Mouse (Mus musculus) MEL (cell line): ENCODE results near the gene Ttll6. TPM values are rescaled to one million over a fixed set of nuclear protein-coding genes. Genes with fewer than 3 reads are reported as not detected.
A peak's percentile ranks its signal among the peaks of the same experiment; 100 is the strongest.
"Not testable (repeated sequence)": the region's sequence is repeated elsewhere in the genome, so short reads cannot be mapped to it uniquely, and the experiment has no call there.

Source experiments
- DNase-seq: peaks from one replicate; pipeline ENCODE4 v3.0.0; 2011; ENCODE audit warnings: low read depth, low spot score
- H3K27ac ChIP-seq: 2 replicates; pipeline ENCODE4 v1.5.1; 2012; ENCODE audit warnings: low read depth, mild to moderate bottlenecking, control low read depth, low read length, moderate library complexity; ENCODE audit not compliant: control insufficient read depth
- H3K27me3 ChIP-seq, 2 experiments: fragments of 150-350 bp in 1 of 2; sonication (generic) in 1 of 2; 2 replicates each; pipeline ENCODE4 v1.6.1; 2012; ENCODE audit warnings: low read length in 2 of 2, mild to moderate bottlenecking in 2 of 2, improper control_type of control experiment in 1 of 2, moderate library complexity in 1 of 2; ENCODE audit not compliant: insufficient read depth in 2 of 2, control insufficient read depth in 1 of 2
- H3K36me3 ChIP-seq, 2 experiments: 2 replicates each; pipeline ENCODE4 v1.6.1; 2012 to 2014; ENCODE audit warnings: low read length in 2 of 2, improper control_type of control experiment in 1 of 2, inconsistent platforms in 1 of 2, mild to moderate bottlenecking in 1 of 2; ENCODE audit not compliant: insufficient read depth in 2 of 2, control insufficient read depth in 1 of 2
- H3K4me1 ChIP-seq, 2 experiments: fragments of 150-350 bp in 1 of 2; sonication (generic) in 1 of 2; 2 replicates each; pipeline ENCODE4 v1.6.1; 2012; ENCODE audit warnings: low read length in 2 of 2, improper control_type of control experiment in 1 of 2, mild to moderate bottlenecking in 1 of 2; ENCODE audit not compliant: insufficient read depth in 2 of 2, control insufficient read depth in 1 of 2
- H3K4me3 ChIP-seq, 2 experiments: fragments of 150-350 bp in 1 of 2; sonication (generic) in 1 of 2; 2 replicates each; pipeline ENCODE4 v1.5.1; 2012; ENCODE audit warnings: low read depth in 2 of 2, low read length in 2 of 2, mild to moderate bottlenecking in 2 of 2, moderate library complexity in 2 of 2, control low read depth in 1 of 2, improper control_type of control experiment in 1 of 2; ENCODE audit not compliant: control insufficient read depth in 1 of 2, insufficient read depth in 1 of 2
- H3K79me2 ChIP-seq: 2 replicates; pipeline ENCODE4 v1.6.1; 2012; ENCODE audit warnings: mild to moderate bottlenecking, low read length, moderate library complexity; ENCODE audit not compliant: control insufficient read depth, poor library complexity, insufficient read depth
- H3K9ac ChIP-seq: 2 replicates; pipeline ENCODE4 v1.6.1; 2012; ENCODE audit warnings: low read depth, mild to moderate bottlenecking, control low read depth, low read length, moderate library complexity; ENCODE audit not compliant: control insufficient read depth, poor library complexity, severe bottlenecking
- H3K9me3 ChIP-seq: fragments of 150-350 bp; sonication (generic); replicated peaks from 2 replicates; pipeline ENCODE4 v1.6.1; 2012; ENCODE audit warnings: mild to moderate bottlenecking, low read length, improper control_type of control experiment, moderate library complexity; ENCODE audit not compliant: insufficient read depth
- BHLHE40 ChIP-seq: IDR thresholded peaks from 2 replicates; pipeline ENCODE4 v1.6.1; 2012; ENCODE audit warnings: low read depth, mild to moderate bottlenecking, inconsistent platforms, low read length, improper control_type of control experiment, borderline replicate concordance
- CHD1 ChIP-seq: IDR thresholded peaks from 2 replicates; pipeline ENCODE4 v1.6.1; 2012; ENCODE audit warnings: low read depth, mild to moderate bottlenecking, inconsistent platforms, low read length, improper control_type of control experiment
- CHD2 ChIP-seq: IDR thresholded peaks from 2 replicates; pipeline ENCODE4 v1.6.1; 2011; ENCODE audit warnings: low read length, improper control_type of control experiment
- CTCF ChIP-seq, 3 experiments: IDR thresholded peaks in 2 of 3; conservative IDR thresholded peaks in 1 of 3; 2 replicates each; pipeline ENCODE4 v1.5.1; 2011 to 2012; ENCODE audit warnings: low read length in 3 of 3, low read depth in 2 of 3, mild to moderate bottlenecking in 2 of 3, improper control_type of control experiment in 1 of 3, inconsistent platforms in 1 of 3, mixed read lengths in 1 of 3, moderate library complexity in 1 of 3; ENCODE audit not compliant: control insufficient read depth in 1 of 3, insufficient read depth in 1 of 3, poor library complexity in 1 of 3, severe bottlenecking in 1 of 3
- GATA1 ChIP-seq: IDR thresholded peaks from 2 replicates; pipeline ENCODE4 v1.6.1; 2011; ENCODE audit warnings: low read depth, low read length, improper control_type of control experiment
- JUND ChIP-seq: IDR thresholded peaks from 2 replicates; pipeline ENCODE4 v1.6.1; 2011; ENCODE audit warnings: low read depth, mild to moderate bottlenecking, improper control_type of control experiment, low read length
- MAFK ChIP-seq: IDR thresholded peaks from 2 replicates; pipeline ENCODE4 v1.6.1; 2011; ENCODE audit warnings: low read depth, mild to moderate bottlenecking, low read length, improper control_type of control experiment, borderline replicate concordance
- MEF2A ChIP-seq: IDR thresholded peaks from 2 replicates; pipeline ENCODE4 v1.6.1; 2014; ENCODE audit warnings: low read depth, mild to moderate bottlenecking, inconsistent platforms, low read length, improper control_type of control experiment; ENCODE audit not compliant: poor library complexity, insufficient replicate concordance, severe bottlenecking; ENCODE audit errors: extremely low read depth
- MYB ChIP-seq: IDR thresholded peaks from 2 replicates; pipeline ENCODE4 v1.6.1; 2011; ENCODE audit warnings: mild to moderate bottlenecking, low read depth, low read length, improper control_type of control experiment
- NELFE ChIP-seq: IDR thresholded peaks from 2 replicates; pipeline ENCODE4 v1.6.1; 2011; ENCODE audit warnings: low read depth, low read length, improper control_type of control experiment
- RCOR1 ChIP-seq: IDR thresholded peaks from 2 replicates; pipeline ENCODE4 v1.6.1; 2012; ENCODE audit warnings: low read depth, mild to moderate bottlenecking, inconsistent platforms, low read length, improper control_type of control experiment
- TBP ChIP-seq: IDR thresholded peaks from 2 replicates; pipeline ENCODE4 v1.8.0; 2011; ENCODE audit warnings: low read depth, low read length, improper control_type of control experiment
- ZC3H11A ChIP-seq: IDR thresholded peaks from 2 replicates; pipeline ENCODE4 v1.6.1; 2012; ENCODE audit warnings: low read depth, mild to moderate bottlenecking, inconsistent platforms, low read length, improper control_type of control experiment
- ZNF384 ChIP-seq: IDR thresholded peaks from 2 replicates; pipeline ENCODE4 v1.6.1; 2012; ENCODE audit warnings: low read depth, mild to moderate bottlenecking, inconsistent platforms, low read length, improper control_type of control experiment
- polyA plus RNA-seq, 2 experiments: library from polyadenylated mRNA; stranded (reverse) in 1 of 2; unstranded in 1 of 2; fragments of >175 nt in 1 of 2; fragments of >200 nt in 1 of 2; gene quantifications; 2 replicates each; pipeline versions ENCODE4 v1.2.1 to v1.2.4; 2012; ENCODE audit warnings: low replicate concordance in 2 of 2, low read depth in 1 of 2; ENCODE audit not compliant: insufficient read length in 2 of 2, insufficient read depth in 1 of 2, missing spikeins in 1 of 2
- total RNA-seq: library from RNA; depleted of rRNA; stranded (reverse); fragments of 300-350 nt; gene quantifications from 2 replicates; pipeline ENCODE4 v1.2.3, GENCODE M21; 2012

The Ttll6 gene
- total and polyA plus RNA-seq, 3 experiments, result 0.03 TPM; not detected in 2

DNA sequence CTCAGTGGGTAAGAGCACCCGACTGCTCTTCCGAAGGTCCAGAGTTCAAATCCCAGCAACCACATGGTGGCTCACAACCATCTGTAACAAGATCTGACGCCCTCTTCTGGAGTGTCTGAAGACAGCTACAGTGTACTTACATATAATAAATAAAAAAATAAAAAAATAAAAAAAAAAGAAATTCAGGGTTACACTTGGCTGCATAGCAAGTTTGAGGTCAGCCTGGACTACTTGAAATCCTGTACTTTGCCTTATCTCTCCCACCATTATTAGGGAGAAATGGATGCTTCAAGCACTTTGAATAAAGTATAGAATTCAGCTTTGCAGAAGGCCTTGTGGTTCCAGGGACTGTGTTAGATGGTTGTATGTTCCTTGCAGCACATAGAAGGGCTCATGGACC, 16.7 kb upstream of the Ttll6 start:
- H3K27ac ChIP-seq, H3K9me3 ChIP-seq, H3K9ac ChIP-seq, H3K79me2 ChIP-seq, H3K36me3 ChIP-seq: not testable (repeated sequence)
- DNase-seq, result peak; percentile 47
- peaks cover 6 to 13% of the 10 kb centered on the region in 2 experiments for H3K27me3 ChIP-seq
- TF ChIP-seq ZNF384, result peak; percentile 71
- TF ChIP-seq TBP, result peak; percentile 63; the same call in 1 of the 2 replicates
- TF ChIP-seq, all 39 proteins: peak for 2; not testable (repeated sequence) for 37
- not testable (repeated sequence) for H3K4me3 ChIP-seq, H3K4me1 ChIP-seq

DNA sequence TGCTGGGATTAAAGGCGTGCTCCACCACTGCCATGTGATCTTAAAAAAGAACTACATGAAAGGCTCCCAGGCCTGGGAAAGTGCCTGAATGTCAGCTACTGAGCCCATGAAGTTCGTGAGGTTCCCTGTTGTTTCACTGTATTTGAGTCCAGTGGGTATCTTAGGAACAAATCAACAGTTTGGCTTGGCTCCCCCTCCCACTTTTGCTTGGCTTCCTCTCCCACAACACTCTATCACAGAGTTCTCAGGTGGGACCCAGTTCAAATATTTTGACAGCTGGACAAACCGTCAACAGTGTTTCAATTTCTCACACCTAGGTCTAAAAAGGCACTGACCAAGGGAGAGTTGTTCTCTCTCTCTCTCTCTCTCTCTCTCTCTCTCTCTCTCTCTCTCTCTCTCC, 14.2 kb upstream of the Ttll6 start:
- H3K79me2 ChIP-seq, result no peaks in the 10 kb centered on the region
- no peak for DNase-seq
- no peak overlapping the region for H3K27ac ChIP-seq
- no peak overlapping the region for H3K9ac ChIP-seq
- H3K27me3 ChIP-seq, result peaks cover 13 to 22% of the 10 kb centered on the region in 2 experiments
- H3K9me3 ChIP-seq, result no peaks in the 10 kb centered on the region
- H3K4me1 ChIP-seq, result peaks cover 0 to 3% of the 10 kb centered on the region in 2 experiments; a peak in 1 of 4 replicates
- H3K4me3 ChIP-seq, result no peak overlapping the region
- H3K36me3 ChIP-seq, result peaks cover 0 to 2% of the 10 kb centered on the region in 2 experiments; a peak in 2 of 4 replicates
- TF ChIP-seq JUND (no peak), CHD2 (no peak), CTCF (IDR thresholded peaks at IDR 0.05 in 2 of 3, conservative IDR thresholded peaks at IDR 0.05 in 1 of 3; ENCODE audit: control insufficient read depth in 1 of 3, insufficient read depth in 1 of 3, low read depth in 2 of 3, low read length in 3 of 3, poor library complexity in 1 of 3, severe bottlenecking in 1 of 3) (no peak), RCOR1 (no peak), TBP (no peak), MYB (no peak), MEF2A (no peak), GATA1 (no peak), BHLHE40 (no peak), ZC3H11A (no peak), CHD1 (no peak), NELFE (no peak), MAFK (no peak)

DNA sequence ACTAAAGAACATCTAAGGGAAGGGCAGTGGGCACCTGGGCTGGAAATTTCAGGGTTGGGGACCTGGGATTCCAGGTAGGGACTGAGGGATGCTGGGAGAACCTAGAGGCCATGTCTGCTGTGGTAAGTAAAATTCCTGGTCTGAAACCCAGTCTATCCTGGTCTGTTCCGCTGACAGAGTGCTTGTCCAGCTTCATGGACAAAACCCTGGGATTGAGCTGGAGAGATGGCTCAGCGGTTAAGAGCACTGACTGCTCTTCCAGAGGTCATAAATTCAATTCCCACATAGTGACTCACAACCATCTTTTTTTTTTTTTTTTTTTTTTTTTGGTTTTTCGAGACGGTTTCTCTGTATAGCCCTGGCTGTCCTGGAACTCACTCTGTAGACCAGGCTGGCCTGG, 10.8 kb upstream of the Ttll6 start:
- peaks cover 15 to 26% of the 10 kb centered on the region in 2 experiments for H3K27me3 ChIP-seq

More for the DNA sequence above, 10.8 kb upstream of the Ttll6 start:
- DNase-seq, H3K4me1 ChIP-seq, H3K4me3 ChIP-seq, H3K9me3 ChIP-seq, H3K9ac ChIP-seq, H3K36me3 ChIP-seq, H3K79me2 ChIP-seq, H3K27ac ChIP-seq: not testable (repeated sequence)
